Mouse (Mus musculus) liver, embryonic 14.5 days (tissue): ENCODE measurements around the gene Wdfy2.

Source experiments
- CTCF ChIP-seq: IDR thresholded peaks from 2 replicates; pipeline ENCODE4 v1.5.1; 2016; ENCODE audit warnings: antibody characterized with exemption, low read depth, control low read depth
- EP300 ChIP-seq: IDR thresholded peaks from 2 replicates; pipeline ENCODE4 v1.6.1; 2016; ENCODE audit warnings: antibody characterized with exemption, low read depth

- TF ChIP-seq CTCF = peak; percentile 58
- no peak for TF ChIP-seq EP300
Measured at GRCm38 (mm10) chr14:62939435-62939834, 102.0 kb downstream of the Wdfy2 start.
